Mouse (Mus musculus) thymus, adult 2 months (tissue): Measurements from ENCODE around the gene Ctbp2. TPM values are rescaled to one million over a fixed set of nuclear protein-coding genes. Genes with fewer than 3 reads are reported as not detected.

Experiments
- DNase-seq: peaks from one replicate; pipeline ENCODE4 v3.0.0; 2021
- H3K27ac ChIP-seq: fragments of 200-500 bp; 2 replicates; pipeline ENCODE4 v1.5.1; 2012; ENCODE audit warnings: low read length, control low read depth; ENCODE audit not compliant: control insufficient read depth, insufficient read depth
- H3K27me3 ChIP-seq: fragments of 200-500 bp; 2 replicates; pipeline ENCODE4 v1.6.1; 2012; ENCODE audit warnings: mild to moderate bottlenecking, low read length, moderate library complexity, mixed read lengths; ENCODE audit not compliant: control insufficient read depth, insufficient read depth
- H3K36me3 ChIP-seq: fragments of 200-500 bp; 2 replicates; pipeline ENCODE4 v1.6.1; 2012; ENCODE audit warnings: mild to moderate bottlenecking, low read length, moderate library complexity; ENCODE audit not compliant: control insufficient read depth, insufficient read depth
- H3K4me1 ChIP-seq: fragments of 200-500 bp; replicated peaks from 2 replicates; pipeline ENCODE4 v1.6.1; 2012; ENCODE audit warnings: low read length; ENCODE audit not compliant: control insufficient read depth, insufficient read depth
- H3K4me3 ChIP-seq: fragments of 200-500 bp; 2 replicates; pipeline ENCODE4 v1.5.1; 2012; ENCODE audit warnings: mild to moderate bottlenecking, low read length, control low read depth, moderate library complexity; ENCODE audit not compliant: control insufficient read depth, insufficient read depth
- CTCF ChIP-seq: fragments of 200-500 bp; IDR thresholded peaks from 2 replicates; pipeline ENCODE4 v1.5.1; 2012; ENCODE audit warnings: mild to moderate bottlenecking, control low read depth, low read length, moderate library complexity, borderline replicate concordance; ENCODE audit not compliant: control insufficient read depth, poor library complexity, insufficient read depth; ENCODE audit errors: extremely low read depth
- POLR2A ChIP-seq: fragments of 200-500 bp; IDR thresholded peaks from 2 replicates; pipeline ENCODE4 v1.6.1; 2012; ENCODE audit warnings: mild to moderate bottlenecking, low read length, control low read depth, moderate library complexity; ENCODE audit not compliant: control insufficient read depth, poor library complexity, insufficient read depth; ENCODE audit errors: extremely low read depth
- WGBS: fragments of 180-500 bp; shearing (Covaris S2); methylation state at CpG from one replicate; pipeline ENCODE4 v1.1.7; 2018; 5-methylcytosine and 5-hydroxymethylcytosine counted together
- polyA plus RNA-seq: library from polyadenylated mRNA; depleted of rRNA; stranded (reverse); fragments of >200 nt; gene quantifications from 2 replicates; pipeline ENCODE4 v1.2.3, GENCODE M21; 2012

The Ctbp2 gene
- polyA plus RNA-seq, 1 experiment = 14.0 TPM

GRCm38 (mm10) chr7:132982639-132983038 lies 141.5 kb downstream of the Ctbp2 start:
- Histone ChIP-seq H3K27ac (no peak overlapping the region), H3K27me3 (no peaks in the 10 kb centered on the region), H3K36me3 (peaks cover 45% of the 10 kb centered on the region), H3K4me1 (no peaks in the 10 kb centered on the region), H3K4me3 (no peak overlapping the region)
- no peak for TF ChIP-seq POLR2A
- TF ChIP-seq CTCF = no peak
- no peak for DNase-seq
- WGBS = 83% methylated on average over 3 of the region's 3 CpGs

- TF ChIP-seq POLR2A (no peak), CTCF (no peak)
- no peak for DNase-seq
- Histone ChIP-seq H3K36me3 (peaks cover 29% of the 10 kb centered on the region), H3K4me1 (no peaks in the 10 kb centered on the region), H3K4me3 (no peak overlapping the region), H3K27me3 (no peaks in the 10 kb centered on the region), H3K27ac (no peak overlapping the region)
- 97% methylated on average over 2 of the region's 2 CpGs for WGBS
Measured at GRCm38 (mm10) chr7:132977981-132978380, 146.2 kb downstream of the Ctbp2 start.

GRCm38 (mm10) chr7:132976079-132976478 lies 148.1 kb downstream of the Ctbp2 start:
- no peaks in the 10 kb centered on the region for H3K4me1 ChIP-seq
- TF ChIP-seq POLR2A (no peak), CTCF (no peak)
- 94% methylated on average over 2 of the region's 2 CpGs for WGBS
- no peak overlapping the region for H3K4me3 ChIP-seq
- no peaks in the 10 kb centered on the region for H3K27me3 ChIP-seq
- no peak for DNase-seq
- no peak overlapping the region for H3K27ac ChIP-seq
- H3K36me3 ChIP-seq = peaks cover 21% of the 10 kb centered on the region

- no peak overlapping the region for H3K27ac ChIP-seq
- no peak overlapping the region for H3K4me3 ChIP-seq
- peaks cover 19% of the 10 kb centered on the region for H3K36me3 ChIP-seq
- H3K4me1 ChIP-seq = no peaks in the 10 kb centered on the region
- TF ChIP-seq CTCF = no peak
- no peak for TF ChIP-seq POLR2A
- H3K27me3 ChIP-seq = no peaks in the 10 kb centered on the region
- 94% methylated on average over 2 of the region's 2 CpGs for WGBS
- DNase-seq = no peak
Measured at GRCm38 (mm10) chr7:132972079-132972478, 152.1 kb downstream of the Ctbp2 start.

GRCm38 (mm10) chr7:132965707-132966106 lies 158.4 kb downstream of the Ctbp2 start:
- TF ChIP-seq CTCF (no peak), POLR2A (no peak)
- 95% methylated on average over 2 of the region's 2 CpGs for WGBS
- Histone ChIP-seq H3K27me3 (no peaks in the 10 kb centered on the region), H3K4me3 (no peak overlapping the region), H3K27ac (no peak overlapping the region), H3K36me3 (peaks cover 6% of the 10 kb centered on the region), H3K4me1 (no peaks in the 10 kb centered on the region)
- no peak for DNase-seq

GRCm38 (mm10) chr7:132964395-132964794 lies 159.8 kb downstream of the Ctbp2 start:
- no peak for TF ChIP-seq POLR2A
- no peak for TF ChIP-seq CTCF
- WGBS = 93% methylated on average over 3 of the region's 3 CpGs
- Histone ChIP-seq H3K27me3 (no peaks in the 10 kb centered on the region), H3K36me3 (peaks cover 4% of the 10 kb centered on the region), H3K4me1 (no peaks in the 10 kb centered on the region), H3K4me3 (no peak overlapping the region), H3K27ac (no peak overlapping the region)
- no peak for DNase-seq

- TF ChIP-seq POLR2A (no peak), CTCF (no peak)
- no peak for DNase-seq
- 0 out of 2 replicates have a peak, but pooled peaks cover 2% of the 10 kb centered on the region for H3K4me1 ChIP-seq
- no peak overlapping the region for H3K4me3 ChIP-seq
- H3K36me3 ChIP-seq = no peaks in the 10 kb centered on the region
- WGBS = 95% methylated on average over 3 of the region's 3 CpGs
- H3K27me3 ChIP-seq = no peaks in the 10 kb centered on the region
- H3K27ac ChIP-seq = no peak overlapping the region
Measured at GRCm38 (mm10) chr7:132950613-132951012, 173.5 kb downstream of the Ctbp2 start.
